Mouse (Mus musculus) layer of hippocampus, postnatal 14 days (tissue): ENCODE results near the gene Thrb. TPM values are rescaled to one million over a fixed set of nuclear protein-coding genes. Genes with fewer than 3 reads are reported as not detected.
A peak's percentile ranks its signal among the peaks of the same experiment; 100 is the strongest.

Experiments used
- DNase-seq, 2 experiments: peaks; one replicate each; pipeline ENCODE4 v3.0.0; 2021 to 2022; ENCODE audit warnings: low spot score in 2 of 2, mixed read lengths in 1 of 2
- total RNA-seq, 2 experiments: library from RNA; stranded (reverse); gene quantifications; 2 replicates each; pipeline ENCODE4 v1.2.3; 2021

Thrb gene
- total RNA-seq, 2 experiments from 2014 or later = 29.3 to 40.4 TPM

DNA sequence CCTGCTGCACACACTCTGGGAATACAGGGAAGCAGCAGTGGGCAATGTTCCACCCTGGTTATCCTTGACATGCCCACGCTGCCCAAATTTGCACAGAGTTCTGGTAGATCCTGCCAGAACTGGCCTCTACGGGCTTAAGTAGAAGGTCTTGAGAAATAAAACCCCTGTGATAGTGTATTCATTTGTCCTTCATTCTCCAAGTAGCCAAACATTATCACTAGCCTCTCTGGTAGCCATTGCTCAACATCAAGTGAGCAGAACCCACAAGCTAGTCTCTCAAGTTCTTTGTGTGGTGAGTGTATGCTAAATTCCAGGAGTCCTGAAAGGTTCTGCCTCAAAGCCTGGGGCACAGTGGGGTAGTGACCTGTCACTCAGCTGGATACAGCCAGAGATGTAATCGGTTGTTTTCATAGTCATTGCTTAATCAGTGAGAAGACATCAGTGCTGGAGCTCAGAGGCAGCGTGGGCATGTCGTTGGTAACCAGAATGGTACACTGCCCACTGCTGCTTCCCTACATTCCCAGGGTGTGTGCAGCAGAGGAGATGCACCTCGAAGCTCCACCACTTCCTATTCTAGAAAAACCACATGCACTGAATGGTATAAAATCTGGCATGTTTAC, 203.8 kb downstream of the Thrb start:
- no peak for DNase-seq

DNA sequence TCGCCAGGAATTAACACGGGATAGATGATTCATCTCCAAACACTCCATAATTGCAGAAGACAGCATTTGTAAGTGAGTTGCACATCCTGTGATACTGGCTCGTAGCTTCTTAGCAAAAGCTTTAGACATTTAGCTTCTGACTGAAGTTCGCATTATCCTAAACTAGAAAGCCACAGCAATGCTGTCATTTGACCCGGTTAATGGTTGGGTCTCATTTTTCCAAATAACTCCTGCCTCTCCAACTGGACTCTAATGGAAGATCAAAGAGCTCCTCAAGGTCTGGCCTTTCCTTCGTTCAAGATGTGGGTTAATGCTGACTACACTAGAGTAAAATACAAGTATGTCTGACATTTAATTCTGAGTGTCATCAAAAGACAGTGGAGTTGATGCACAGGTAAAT, 208.3 kb downstream of the Thrb start:
- no peak for DNase-seq

DNA sequence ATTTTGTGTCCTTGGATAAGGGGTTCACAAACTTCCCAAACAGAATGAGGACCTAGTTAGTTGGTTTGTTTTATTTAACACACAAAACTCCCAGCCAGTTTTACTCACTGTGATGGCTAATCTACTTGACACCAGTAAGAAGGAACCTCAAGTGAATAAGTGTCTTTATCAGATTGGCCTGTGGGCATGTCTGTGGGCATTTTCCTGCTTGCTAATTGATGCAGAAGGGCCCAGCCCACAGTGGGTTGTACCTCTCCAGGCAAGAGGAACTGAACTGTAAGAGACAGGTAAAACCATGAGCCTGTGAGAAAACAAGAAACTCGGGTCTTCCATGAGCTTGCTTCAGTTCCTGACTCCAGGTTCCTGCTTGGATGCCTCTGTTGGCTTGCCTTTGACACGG, 215.9 kb downstream of the Thrb start:
- no peak for DNase-seq

DNA sequence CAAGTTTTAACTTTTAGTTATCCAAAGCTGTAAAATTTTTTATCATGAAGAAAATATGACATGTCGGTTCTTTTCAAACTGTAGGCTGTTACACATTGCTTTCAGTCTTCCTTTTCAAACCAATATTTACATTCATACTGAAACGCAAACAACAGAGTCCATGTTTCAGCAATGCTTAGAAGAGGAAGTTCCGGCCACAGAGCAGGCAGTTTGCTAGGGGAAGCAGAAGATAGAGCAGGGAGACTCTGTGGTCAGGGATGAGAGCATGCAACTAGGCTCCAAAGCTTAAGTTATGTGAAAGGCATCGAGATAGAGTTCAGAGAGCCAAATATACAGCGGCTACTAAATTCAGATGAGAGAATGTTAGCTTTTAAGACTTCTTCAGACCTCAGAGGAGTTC, 219.4 kb downstream of the Thrb start:
- no peak for DNase-seq

DNA sequence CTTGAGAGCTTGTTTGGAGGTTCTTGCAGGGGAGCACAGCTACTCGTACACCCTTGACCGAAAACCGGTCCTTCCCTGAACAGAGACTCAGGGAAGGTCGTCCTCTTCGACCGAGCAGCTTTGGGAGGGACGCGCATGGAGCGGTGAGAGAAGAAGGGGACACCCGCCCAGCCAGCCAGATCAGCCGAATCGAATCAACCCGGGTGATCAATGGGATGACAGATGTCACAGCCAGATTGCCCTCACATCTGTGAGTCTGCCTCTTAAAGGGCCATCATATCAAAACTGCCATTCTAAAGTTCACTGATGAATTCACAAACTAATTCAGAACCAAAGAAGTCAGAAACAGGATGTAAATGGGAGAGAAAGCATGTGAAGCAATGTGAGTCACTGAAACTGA, 224.8 kb downstream of the Thrb start:
- no peak for DNase-seq

GRCm38 (mm10) chr14:17885320-17885719, 225.3 kb downstream of the Thrb start:
- no peak for DNase-seq

GRCm38 (mm10) chr14:17894791-17895190, 234.7 kb downstream of the Thrb start:
- DNase-seq = no peak

DNA sequence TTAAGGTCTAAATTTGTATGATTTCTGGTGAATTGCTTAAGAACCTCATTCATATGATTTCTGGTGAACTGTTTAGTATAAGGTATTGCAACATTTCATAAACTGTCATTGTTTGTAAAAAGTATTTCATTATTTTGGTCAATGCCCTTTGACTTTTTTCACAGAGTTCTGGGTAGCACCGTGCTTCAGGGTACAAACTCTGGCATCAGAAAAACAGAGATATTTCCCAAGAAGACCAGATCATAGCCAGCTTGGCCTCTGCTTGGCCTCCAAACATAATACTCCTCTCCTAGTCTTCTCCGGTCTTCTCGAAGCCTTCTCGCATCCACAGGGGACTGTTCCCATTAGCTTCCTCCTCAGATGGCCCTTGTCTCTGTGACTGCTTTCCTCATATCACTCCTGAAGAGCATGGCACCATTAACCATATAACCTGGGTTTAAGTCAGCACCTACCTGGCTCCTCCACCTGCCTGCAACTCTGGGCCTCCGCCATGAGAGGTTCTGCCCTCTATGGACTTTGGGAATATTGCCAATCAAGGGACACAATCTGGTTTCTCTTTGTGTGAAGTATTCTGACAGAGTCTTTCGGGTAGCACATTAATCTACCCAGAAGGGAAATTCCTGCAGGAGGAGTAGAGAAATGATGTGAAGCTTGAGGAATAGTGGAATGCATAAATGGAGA, 239.8 kb downstream of the Thrb start:
- DNase-seq = no peak

GRCm38 (mm10) chr14:17900414-17900795, 240.3 kb downstream of the Thrb start:
- peak; percentile 45 to 76 for DNase-seq

- no peak for DNase-seq
Observed at GRCm38 (mm10) chr14:17902426-17902825, 242.4 kb downstream of the Thrb start.

GRCm38 (mm10) chr14:17903121-17903520, 243.1 kb downstream of the Thrb start:
- DNase-seq = no peak

DNA sequence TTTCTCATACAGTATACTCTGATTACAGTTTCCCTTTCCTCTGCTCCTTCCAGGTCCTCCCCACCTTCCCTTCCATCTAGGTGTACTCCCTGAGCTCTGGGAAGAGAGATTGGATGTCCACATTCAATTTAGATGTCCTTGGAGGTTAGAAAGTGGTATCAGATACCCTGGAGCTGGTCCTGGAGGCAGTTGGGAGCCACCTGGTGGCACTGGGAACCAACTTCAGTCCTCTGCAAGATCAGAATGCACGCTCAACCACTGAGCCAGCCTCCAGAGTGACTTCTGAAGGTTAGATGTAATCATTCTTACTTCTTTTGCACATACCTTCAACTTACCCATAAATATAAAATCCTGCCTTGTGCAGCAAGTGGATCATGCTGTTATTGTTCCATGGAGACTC, 244.5 kb downstream of the Thrb start:
- no peak for DNase-seq

DNA sequence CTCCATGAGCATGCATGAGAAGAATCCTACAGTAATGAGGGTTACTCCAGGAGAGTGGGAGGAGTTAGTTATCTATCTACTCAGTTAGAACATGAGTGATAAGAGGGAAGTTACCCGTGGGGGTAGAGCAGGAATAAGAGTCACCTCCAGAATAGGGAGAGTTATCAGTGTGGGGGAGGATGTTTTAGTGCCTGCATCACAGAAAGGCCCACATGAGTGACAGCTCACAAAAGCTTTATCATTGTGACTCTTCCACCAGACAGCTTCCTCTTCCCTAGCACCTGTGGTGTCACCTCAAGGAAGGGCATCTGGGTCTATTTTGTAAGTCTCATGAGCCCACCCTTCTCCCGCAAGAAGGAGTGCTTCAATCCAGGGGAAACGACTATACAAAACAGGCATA, 245.6 kb downstream of the Thrb start:
- DNase-seq = no peak

- DNase-seq = no peak
Observed at GRCm38 (mm10) chr14:17906931-17907330, 246.9 kb downstream of the Thrb start.

DNA sequence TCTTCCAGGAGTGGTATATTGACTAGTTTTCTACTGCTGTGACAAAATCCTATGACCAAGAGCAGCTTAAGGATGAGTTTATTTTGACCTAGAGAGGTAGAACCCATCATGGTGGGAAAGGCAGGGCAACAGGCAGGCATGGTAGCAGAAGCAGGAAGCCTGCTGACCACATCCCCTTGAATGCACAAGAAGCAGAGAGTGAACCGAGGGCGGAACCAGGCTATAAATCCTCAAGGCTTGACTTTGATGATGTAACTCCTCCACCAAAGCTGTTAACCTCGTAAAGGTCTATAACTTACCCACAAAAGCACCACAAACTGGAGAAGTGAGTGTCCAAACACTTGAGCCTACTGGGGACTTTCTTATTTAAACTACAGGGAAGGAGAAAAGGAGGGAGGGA, 251.1 kb downstream of the Thrb start:
- no peak for DNase-seq

DNA sequence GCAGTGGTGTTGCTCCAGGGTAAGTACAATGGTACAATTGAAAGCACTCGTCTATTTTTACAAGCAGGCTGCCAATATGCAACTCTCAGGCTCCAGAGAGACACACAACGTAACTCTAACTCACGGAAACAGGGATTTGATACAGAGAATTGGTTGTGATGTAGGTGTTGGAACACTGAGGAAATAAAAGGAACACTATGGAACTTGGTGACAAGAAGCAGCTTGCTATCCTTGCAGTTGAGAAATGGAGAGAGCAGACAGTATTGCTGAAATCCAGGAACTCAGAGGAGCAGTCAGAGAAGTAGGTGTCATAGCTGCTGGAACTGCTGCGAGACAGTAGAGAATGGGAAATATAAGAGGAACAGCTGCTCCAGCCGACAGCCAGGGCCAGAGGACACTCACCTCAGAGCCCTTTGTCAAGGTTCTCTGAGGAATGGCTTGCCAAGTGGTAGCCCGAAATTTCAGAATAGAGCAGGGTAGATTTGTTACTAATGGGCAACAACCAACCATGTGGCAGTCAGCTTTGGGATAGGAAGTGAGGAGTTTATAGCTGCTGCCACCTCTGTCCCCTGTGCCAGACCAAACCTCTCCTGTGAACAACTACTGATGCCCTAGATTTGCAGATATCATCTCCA, 252.6 kb downstream of the Thrb start:
- no peak for DNase-seq

DNA sequence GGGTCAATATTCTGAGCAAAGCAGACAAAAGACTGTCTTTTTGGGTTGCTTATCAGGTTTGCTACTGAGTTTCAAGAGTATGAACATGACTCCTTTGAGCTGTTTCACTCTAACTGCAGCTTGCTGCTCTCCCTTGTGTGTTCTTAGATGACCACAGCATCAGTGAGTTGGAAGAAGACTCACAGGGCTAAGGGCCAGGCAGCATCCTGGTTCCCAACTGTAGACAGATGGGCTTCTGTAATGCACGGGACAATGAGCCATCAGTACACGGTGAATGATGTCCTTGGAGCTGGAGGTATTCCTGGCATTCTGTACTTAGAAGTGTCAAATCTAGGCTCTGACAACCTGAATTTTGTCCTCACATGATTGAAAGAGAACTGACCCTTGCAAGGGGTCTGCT, 255.5 kb downstream of the Thrb start:
- DNase-seq = no peak

- DNase-seq = no peak
Observed at GRCm38 (mm10) chr14:17916651-17917050, 256.6 kb downstream of the Thrb start.

GRCm38 (mm10) chr14:17917124-17917763, 257.2 kb downstream of the Thrb start:
- no peak for DNase-seq

GRCm38 (mm10) chr14:17917899-17918298, 257.8 kb downstream of the Thrb start:
- DNase-seq = no peak

- no peak for DNase-seq
Observed at GRCm38 (mm10) chr14:17922807-17923704, 263.0 kb downstream of the Thrb start.
